24 mouse cellular contexts compared by ENCODE assay signal in the genomic region with DNA sequence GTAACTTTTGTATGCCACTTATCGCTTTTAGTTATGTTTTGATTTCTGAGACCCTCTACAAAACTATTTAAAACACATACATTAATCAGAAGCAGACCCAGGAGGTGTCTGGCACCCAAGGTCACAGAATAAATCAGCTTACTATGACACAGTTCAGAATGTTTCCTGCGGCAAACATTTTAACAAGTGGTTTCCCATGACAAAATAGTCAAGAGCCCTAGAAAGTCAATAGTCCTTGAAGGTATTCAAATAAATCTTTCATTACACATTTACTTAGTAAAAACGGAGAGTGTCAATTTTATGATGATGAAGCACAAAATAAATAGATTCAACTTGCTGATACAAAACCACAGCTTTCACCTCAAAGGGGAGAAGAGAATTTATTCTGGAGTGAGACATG. TPM values are rescaled to one million over a fixed set of nuclear protein-coding genes. Genes with fewer than 3 reads are reported as not detected.
A peak's percentile ranks its signal among the peaks of the same experiment; 100 is the strongest.
DNase-seq lines count a peak whose midpoint lies in the region; ATAC-seq and TF ChIP-seq lines count a peak whose summit lies in the region.
"Had no signal": no experiment of that assay in that cellular context is flagged by ENCODE, and none has a peak within 500 bp of the region (broad histone marks: within the 10 kb centered on the region; RNA-seq: fewer than 3 reads in every experiment).

No protein-coding gene starts in this region.

- peaks cover 41% of the 10 kb centered on the region for H3K36me3 ChIP-seq in liver, adult 2 months (ENCODE audit: control insufficient read depth, insufficient read depth, low read length)
- peaks cover 18% of the 10 kb centered on the region for H3K36me3 ChIP-seq in liver, postnatal 0 days (replicated peaks; ENCODE audit: insufficient read depth, low read length)
- H3K36me3 ChIP-seq: forebrain, embryonic 10.5 days had no signal

- H3K4me1 ChIP-seq in liver, adult 2 months (ENCODE audit: control insufficient read depth, insufficient read depth, low read length), result peaks cover 5% of the 10 kb centered on the region
- H3K4me1 ChIP-seq in liver, postnatal 0 days (ENCODE audit: insufficient read depth), result no peaks in the 10 kb centered on the region
- H3K4me1 ChIP-seq: forebrain, embryonic 10.5 days; forebrain, embryonic 13.5 days had no signal

- no peaks in the 10 kb centered on the region for H3K79me2 ChIP-seq in liver, adult 2 months (ENCODE audit: control insufficient read depth, insufficient read depth, low read length)

- TF ChIP-seq POLR2A in liver, adult 2 months (IDR thresholded peaks at IDR 0.05; ENCODE audit: extremely low read depth, insufficient read depth, low read length), result no peak

- no peak overlapping the region for H3K4me3 ChIP-seq in liver, adult 2 months (ENCODE audit: insufficient read depth, low read depth, low read length)
- H3K4me3 ChIP-seq in liver, postnatal 0 days (ENCODE audit: low read depth, low read length), result no peak overlapping the region
- H3K4me3 ChIP-seq: forebrain, embryonic 10.5 days; forebrain, embryonic 13.5 days; heart, adult 2 months; heart, embryonic 10.5 days; heart, embryonic 13.5 days had no signal

- TF ChIP-seq CTCF in liver, adult 2 months (IDR thresholded peaks at IDR 0.05; ENCODE audit: low read depth, low read length), result no peak
- TF ChIP-seq CTCF in liver, postnatal 0 days (IDR thresholded peaks at IDR 0.05; ENCODE audit: low read depth), result no peak

- no peaks in the 10 kb centered on the region for H3K27me3 ChIP-seq in liver, adult 2 months (ENCODE audit: control insufficient read depth, insufficient read depth, low read length)
- H3K27me3 ChIP-seq in liver, postnatal 0 days (ENCODE audit: insufficient read depth, low read length), result no peaks in the 10 kb centered on the region
- H3K27me3 ChIP-seq: forebrain, embryonic 13.5 days; heart, embryonic 13.5 days had no signal

- H3K9me3 ChIP-seq in liver, postnatal 0 days (ENCODE audit: low read length), result no peaks in the 10 kb centered on the region
- H3K9me3 ChIP-seq: forebrain, embryonic 10.5 days; forebrain, embryonic 13.5 days; heart, embryonic 10.5 days; heart, embryonic 13.5 days had no signal

- 45% methylated on average over 3 of the region's 3 CpGs for WGBS in liver, adult 2 months
- 70% methylated on average over 3 of the region's 3 CpGs for WGBS in liver, postnatal 0 days (ENCODE audit: insufficient replicate concordance)

- H3K4me2 ChIP-seq in liver, postnatal 0 days (ENCODE audit: low read depth, low read length), result no peak overlapping the region
- H3K4me2 ChIP-seq: forebrain, embryonic 13.5 days; heart, embryonic 13.5 days; hindbrain, embryonic 14.5 days had no signal

- no peak overlapping the region for H3K27ac ChIP-seq in liver, adult 2 months (replicated peaks; ENCODE audit: insufficient read depth, low read depth, low read length)
- H3K27ac ChIP-seq in liver, postnatal 0 days (ENCODE audit: low read depth), result no peak overlapping the region
- H3K27ac ChIP-seq: forebrain, embryonic 10.5 days; forebrain, embryonic 13.5 days; heart, adult 2 months; heart, embryonic 10.5 days; heart, embryonic 13.5 days; hindbrain, embryonic 14.5 days had no signal

- no peak for TF ChIP-seq EP300 in liver, postnatal 0 days (IDR thresholded peaks at IDR 0.05; ENCODE audit: low read depth)

- H3K9ac ChIP-seq in liver, adult 2 months (ENCODE audit: low read depth, low read length), result no peak overlapping the region
- H3K9ac ChIP-seq in liver, postnatal 0 days (replicated peaks), result no peak overlapping the region
- H3K9ac ChIP-seq: forebrain, embryonic 13.5 days; heart, embryonic 13.5 days; hindbrain, embryonic 14.5 days had no signal

- DNase-seq in liver, adult 2 months (ENCODE audit: extremely low read depth, low read depth, low spot score), result peak; percentile 38
- DNase-seq in liver, postnatal 0 days, result no peak
- peak; percentile 61 for DNase-seq in lung, postnatal 25 days (ENCODE audit: low spot score)
- DNase-seq in lung, postnatal 14 days, result no peak
- DNase-seq in mesoderm, embryonic 11.5 days (ENCODE audit: low read depth, low spot score), result peak; percentile 25
- DNase-seq in layer of hippocampus, adult 9-10 months (ENCODE audit: low spot score), result no peak
- DNase-seq: adrenal gland, adult 8-10 months; adrenal gland, postnatal 25 days; cerebellum, adult 11-12 months; cerebellum, adult 8-10 months; cerebellum, postnatal 36 days; gastrocnemius, postnatal 10 days; gastrocnemius, postnatal 36 days; heart, adult 2 months; heart, postnatal 14 days; heart, postnatal 4 days had no signal

- ATAC-seq in liver, postnatal 0 days, result no peak
- ATAC-seq: activated CD4-positive, CD25-positive, alpha-beta regulatory T cell, adult 4 months; CD4-positive, CD25-positive, alpha-beta regulatory T cell, adult 4 months; forebrain, embryonic 13.5 days; forebrain, embryonic 16.5 days had no signal

RNA-seq across cellular contexts. Expression of a gene that starts 19.5 kb away (rescaled TPM):
- total RNA-seq in liver, adult 2 months (2014; rRNA removed), result 29.9 and 36.0 TPM in 2 replicates
- 32.2 and 35.9 TPM in 2 replicates for polyA plus RNA-seq in liver, adult 2 months (2012; rRNA removed)
- polyA plus RNA-seq in liver, postnatal 0 days (2015; fragmentation: Nextera tagmentation; extraction: Ambion mirVana), result 14.1 and 14.4 TPM in 2 replicates

Comparison
In these comparisons a context has a peak if more than half of its experiments do, and no peak if none do; other contexts are left out.
1. DNase-seq: peak in liver, adult 2 months (single experiment), lung, postnatal 25 days (single experiment) and mesoderm, embryonic 11.5 days (single experiment); none in liver, postnatal 0 days (single experiment), lung, postnatal 14 days (single experiment) and layer of hippocampus, adult 9-10 months (single experiment).